In genomic region chr4:49586811-49587210, GRCm38 (mm10) we compare ENCODE assay signal across 34 mouse cellular contexts. TPM values are rescaled to one million over a fixed set of nuclear protein-coding genes. Genes with fewer than 3 reads are reported as not detected.
DNase-seq lines count a peak whose midpoint lies in the region; TF ChIP-seq lines count a peak whose summit lies in the region.
"Had no signal": no experiment of that assay in that cellular context is flagged by ENCODE, and none has a peak within 500 bp of the region (broad histone marks: within the 10 kb centered on the region; RNA-seq: fewer than 3 reads in every experiment).

No protein-coding gene starts in this region.

- DNase-seq in heart, adult 18-20 months: peak; percentile 32 to 65
- no peak for DNase-seq in heart, embryonic 10.5 days (ENCODE audit: low spot score)
- no peak for DNase-seq in layer of hippocampus, adult 2 months (ENCODE audit: low spot score in 2 of 2)
- no peak for DNase-seq in layer of hippocampus, adult 11-12 months (ENCODE audit: low spot score)
- DNase-seq in gastrocnemius, postnatal 10 days: peak; percentile 51
- DNase-seq in skeletal muscle tissue, adult 2 months (ENCODE audit: low read depth, low spot score): peak; percentile 90
- DNase-seq in cerebellum, adult 8-10 months: no peak
- DNase-seq: adrenal gland, postnatal 10 days; cerebellum, adult 11 months; cerebellum, postnatal 10 days; kidney, adult 11 months; kidney, postnatal 25 days; left cerebral cortex, postnatal 4 days; liver; lung, adult 2 months; lung, postnatal 10 days; right cerebral cortex, postnatal 4 days; thymus, postnatal 4 days had no signal

- H3K9me3 ChIP-seq in heart, embryonic 10.5 days: no peaks in the 10 kb centered on the region
- H3K9me3 ChIP-seq: embryonic facial prominence, embryonic 13.5 days; forebrain, embryonic 10.5 days; forebrain, embryonic 15.5 days; G1E; heart, embryonic 15.5 days; hindbrain, embryonic 10.5 days; hindbrain, embryonic 15.5 days; kidney, embryonic 15.5 days; midbrain, embryonic 13.5 days; neural tube, embryonic 12.5 days had no signal

- 90% methylated on average over 10 of the region's 10 CpGs for WGBS in heart, embryonic 10.5 days

- no peak for TF ChIP-seq CTCF in layer of hippocampus, adult 2 months (conservative IDR thresholded peaks at IDR 0.05)

- 0 out of 2 replicates have a peak, but pooled peaks cover 3% of the 10 kb centered on the region for H3K4me1 ChIP-seq in heart, embryonic 10.5 days
- H3K4me1 ChIP-seq: forebrain, embryonic 10.5 days; hindbrain, embryonic 10.5 days had no signal

- no peaks in the 10 kb centered on the region for H3K27me3 ChIP-seq in heart, embryonic 10.5 days (ENCODE audit: insufficient read depth, poor library complexity, severe bottlenecking)
- H3K27me3 ChIP-seq: embryonic facial prominence, embryonic 13.5 days; forebrain, embryonic 15.5 days; heart, embryonic 15.5 days; hindbrain, embryonic 15.5 days; kidney, embryonic 15.5 days; midbrain, embryonic 13.5 days; neural tube, embryonic 12.5 days had no signal

- no peak overlapping the region for H3K4me3 ChIP-seq in heart, embryonic 10.5 days
- H3K4me3 ChIP-seq in layer of hippocampus, adult 2 months: no peak overlapping the region
- H3K4me3 ChIP-seq: embryonic facial prominence, embryonic 13.5 days; forebrain, embryonic 10.5 days; forebrain, embryonic 15.5 days; heart, embryonic 15.5 days; hindbrain, embryonic 10.5 days; hindbrain, embryonic 15.5 days; kidney, embryonic 15.5 days; midbrain, embryonic 13.5 days; neural tube, embryonic 12.5 days had no signal

- H3K27ac ChIP-seq in heart, embryonic 10.5 days: no peak overlapping the region
- H3K27ac ChIP-seq in layer of hippocampus, adult 2 months: peak overlapping the region; percentile 81; the same call in 1 of the 2 replicates
- H3K27ac ChIP-seq: forebrain, embryonic 10.5 days; forebrain, embryonic 15.5 days; hindbrain, embryonic 10.5 days; hindbrain, embryonic 15.5 days; kidney, embryonic 15.5 days; liver, embryonic 14.5 days; macrophage; midbrain, embryonic 13.5 days; neural tube, embryonic 12.5 days had no signal

- H3K36me3 ChIP-seq in heart, embryonic 10.5 days: peaks cover 22% of the 10 kb centered on the region

RNA-seq across cellular contexts. Expression of gene Tmem246, which starts 10.9 kb away (rescaled TPM):
- total RNA-seq in heart, adult 18-20 months (2021): 10 to 100 TPM; 48.3 to 56.5 TPM
- polyA plus RNA-seq in heart, embryonic 10.5 days (2016; fragmentation: Nextera tagmentation; extraction: Ambion mirVana): 35.8 and 49.8 TPM in 2 replicates
- total RNA-seq in layer of hippocampus, adult 2 months (2021): 10 to 100 TPM; 69.6 to 72.4 TPM
- 10 to 100 TPM; 42.0 to 45.8 TPM for total RNA-seq in gastrocnemius, postnatal 10 days (2021)
- polyA plus RNA-seq: inflammation-experienced regulatory T-cells, adult 6 months; macrophage; Patski had no signal

RNA-seq across cellular contexts. Expression of gene Aldob, which starts 37.5 kb away (rescaled TPM):
- total RNA-seq in heart, adult 18-20 months (2021): 10 to 100 TPM in 1 of 2 experiments, 1 to 10 TPM in 1; 9.2 to 11.7 TPM
- polyA plus RNA-seq in heart, embryonic 10.5 days (2016; fragmentation: Nextera tagmentation; extraction: Ambion mirVana): 0.74 TPM in 1 of 2 replicates, not detected in the other
- 1 to 10 TPM; 1.7 to 3.5 TPM for total RNA-seq in layer of hippocampus, adult 2 months (2021)
- 1 to 10 TPM in 1 of 2 experiments, under 1 TPM in 1; 0.35 to 1.8 TPM for total RNA-seq in gastrocnemius, postnatal 10 days (2021)
- total RNA-seq: common myeloid progenitor, adult 5-6 weeks; megakaryocyte-erythroid progenitor cell, adult 5-6 weeks had no signal
- polyA plus RNA-seq: embryonic facial prominence, embryonic 13.5 days; forebrain, embryonic 10.5 days; G1E; hindbrain, embryonic 10.5 days; inflammation-experienced regulatory T-cells, adult 6 months; macrophage; neural tube, embryonic 12.5 days; Patski had no signal

RNA-seq across cellular contexts. Expression of gene Rnf20, which starts 45.0 kb away (rescaled TPM):
- 10 to 100 TPM; 35.8 to 36.0 TPM for total RNA-seq in heart, adult 18-20 months (2021)
- polyA plus RNA-seq in heart, embryonic 10.5 days (2016; fragmentation: Nextera tagmentation; extraction: Ambion mirVana): 26.4 and 32.8 TPM in 2 replicates
- 10 to 100 TPM; 77.1 to 86.5 TPM for total RNA-seq in layer of hippocampus, adult 2 months (2021)
- total RNA-seq in gastrocnemius, postnatal 10 days (2021): 10 to 100 TPM; 32.0 to 37.4 TPM

Comparison
In these comparisons a context has a peak if more than half of its experiments do, and no peak if none do; other contexts are left out.
1. DNase-seq: peak in heart, adult 18-20 months (2 of 2), gastrocnemius, postnatal 10 days (single experiment) and skeletal muscle tissue, adult 2 months (single experiment); none in heart, embryonic 10.5 days (single experiment), layer of hippocampus, adult 2 months (0 of 2), layer of hippocampus, adult 11-12 months (single experiment) and cerebellum, adult 8-10 months (single experiment).